Mouse (Mus musculus): ENCODE results near the gene Fam110c. TPM values are rescaled to one million over a fixed set of nuclear protein-coding genes. Genes with fewer than 3 reads are reported as not detected.

Fam110c gene
- polyA plus RNA-seq, 1 experiment from 2014 or later, result not detected

DNA sequence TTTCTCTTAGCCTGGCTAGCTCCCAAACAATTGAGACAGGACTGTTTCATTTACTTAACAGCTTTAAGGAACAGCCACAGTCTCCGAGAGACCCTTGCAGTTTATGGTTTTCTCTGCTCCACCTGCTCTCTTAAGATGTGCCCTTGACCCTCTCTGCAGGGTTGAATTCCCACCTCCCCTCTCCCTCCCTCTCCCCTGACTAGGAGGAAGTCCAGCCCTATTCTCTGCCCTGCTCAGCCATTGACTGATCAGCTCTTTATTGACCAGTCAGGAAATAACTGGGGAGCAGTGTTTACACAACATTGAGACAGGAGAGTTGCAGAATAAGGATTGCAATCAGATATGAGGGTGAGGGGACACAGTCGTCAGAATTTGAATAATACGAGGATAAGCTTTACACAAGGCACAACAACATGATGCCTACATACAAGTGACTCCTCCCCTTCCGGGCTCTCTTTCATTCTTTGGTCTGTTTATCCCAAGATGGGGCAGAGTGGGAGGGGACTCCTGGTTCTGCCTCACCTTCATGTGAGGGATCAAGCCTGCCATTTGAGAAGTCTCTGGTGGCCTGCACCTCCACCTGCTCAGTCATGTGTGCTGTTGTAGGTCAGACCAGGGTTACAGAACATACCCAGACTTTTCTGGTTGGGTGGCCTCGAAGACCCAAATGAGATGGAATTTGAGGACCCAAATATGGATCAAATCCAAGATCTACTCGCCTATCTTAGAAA, 49.4 kb downstream of the Fam110c start:
- H3K4me1 ChIP-seq, result no peaks in the 10 kb centered on the region
- 79% methylated on average over 6 of the region's 6 CpGs for WGBS
- H3K9ac ChIP-seq (replicated peaks), result no peak overlapping the region
- no peak overlapping the region for H3K4me3 ChIP-seq
- H3K4me2 ChIP-seq (replicated peaks), result no peak overlapping the region
- H3K9me3 ChIP-seq, result no peaks in the 10 kb centered on the region
- no peak for ATAC-seq (replicated peaks)
- no peaks in the 10 kb centered on the region for H3K36me3 ChIP-seq
- no peak overlapping the region for H3K27ac ChIP-seq (replicated peaks)
- no peaks in the 10 kb centered on the region for H3K27me3 ChIP-seq

DNA sequence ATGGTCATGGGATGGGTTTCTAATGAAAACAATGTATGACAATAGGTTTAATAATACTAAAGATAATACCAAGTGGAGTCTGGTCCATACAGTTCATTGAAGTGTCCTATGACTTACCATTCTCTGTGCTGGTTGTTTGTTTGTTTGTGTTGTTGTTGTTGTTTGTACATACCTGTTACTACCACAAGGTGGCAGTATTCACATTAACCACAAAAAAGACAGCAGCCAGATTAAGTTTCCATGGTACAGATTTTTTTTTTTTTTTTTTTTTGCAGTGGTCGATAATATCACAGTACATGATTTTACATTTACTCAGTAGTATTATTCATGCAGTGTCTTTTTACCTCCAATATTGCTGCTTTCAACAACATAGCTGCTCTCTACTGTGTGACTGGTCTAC, 52.4 kb downstream of the Fam110c start:
- no peaks in the 10 kb centered on the region for H3K9me3 ChIP-seq
- 38% methylated on average over 1 of the region's 1 CpGs for WGBS

DNA sequence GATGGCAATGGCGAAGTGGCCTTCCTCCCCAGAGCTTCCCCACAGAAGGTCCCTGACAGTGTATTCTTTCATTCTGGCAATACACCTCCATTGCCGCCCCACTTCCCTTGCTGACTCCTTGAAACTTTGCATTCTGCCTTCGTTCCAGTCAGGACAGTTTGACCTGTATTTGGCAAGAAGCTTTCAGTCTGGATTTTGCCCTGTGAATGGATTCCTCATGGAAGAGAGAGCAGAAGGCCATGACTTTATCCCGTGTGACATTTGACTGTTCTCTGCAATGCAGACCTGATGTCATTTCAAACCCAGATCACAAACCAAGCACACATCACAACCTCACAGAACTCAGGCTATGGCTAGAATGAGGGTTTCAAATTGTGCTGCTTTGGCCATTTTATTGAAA, 55.9 kb downstream of the Fam110c start:
- H3K4me1 ChIP-seq, result no peaks in the 10 kb centered on the region
- H3K4me2 ChIP-seq (replicated peaks), result no peak overlapping the region
- no peaks in the 10 kb centered on the region for H3K36me3 ChIP-seq
- 88% methylated on average over 4 of the region's 4 CpGs for WGBS
- H3K27ac ChIP-seq (replicated peaks), result no peak overlapping the region
- H3K4me3 ChIP-seq, result no peak overlapping the region
- H3K9me3 ChIP-seq, result no peaks in the 10 kb centered on the region
- no peak for ATAC-seq (replicated peaks)
- no peak overlapping the region for H3K9ac ChIP-seq (replicated peaks)
- no peaks in the 10 kb centered on the region for H3K27me3 ChIP-seq

More for the DNA sequence above, 52.4 kb downstream of the Fam110c start:
- H3K27me3 ChIP-seq, result no peaks in the 10 kb centered on the region
- H3K4me1 ChIP-seq, result no peaks in the 10 kb centered on the region
- no peak overlapping the region for H3K4me2 ChIP-seq (replicated peaks)
- H3K36me3 ChIP-seq, result no peaks in the 10 kb centered on the region
- H3K27ac ChIP-seq (replicated peaks), result no peak overlapping the region
- no peak overlapping the region for H3K4me3 ChIP-seq
- no peak for ATAC-seq (replicated peaks)
- no peak overlapping the region for H3K9ac ChIP-seq (replicated peaks)

Other genes with a start within 250 kb of the Fam110c start
- gene Alkal2, start 189.5 kb upstream of the Fam110c start, polyA plus RNA-seq (2015; fragmentation: Nextera tagmentation; extraction: Ambion mirVana), result 0.50 and 0.55 TPM in 2 replicates
- gene Acp1, start 162.3 kb upstream of the Fam110c start, polyA plus RNA-seq (2015; fragmentation: Nextera tagmentation; extraction: Ambion mirVana), result 129 TPM in 2 replicates
- 40.5 and 42.1 TPM in 2 replicates for gene Sh3yl1, start 162.2 kb upstream of the Fam110c start, polyA plus RNA-seq (2015; fragmentation: Nextera tagmentation; extraction: Ambion mirVana)
- gene Gm6993, start 166.9 kb downstream of the Fam110c start, polyA plus RNA-seq (2015; fragmentation: Nextera tagmentation; extraction: Ambion mirVana), result not detected in 2 replicates
- gene Lamb1, start 191.4 kb downstream of the Fam110c start, polyA plus RNA-seq (2015; fragmentation: Nextera tagmentation; extraction: Ambion mirVana), result 18.3 and 19.1 TPM in 2 replicates